In the genomic region with DNA sequence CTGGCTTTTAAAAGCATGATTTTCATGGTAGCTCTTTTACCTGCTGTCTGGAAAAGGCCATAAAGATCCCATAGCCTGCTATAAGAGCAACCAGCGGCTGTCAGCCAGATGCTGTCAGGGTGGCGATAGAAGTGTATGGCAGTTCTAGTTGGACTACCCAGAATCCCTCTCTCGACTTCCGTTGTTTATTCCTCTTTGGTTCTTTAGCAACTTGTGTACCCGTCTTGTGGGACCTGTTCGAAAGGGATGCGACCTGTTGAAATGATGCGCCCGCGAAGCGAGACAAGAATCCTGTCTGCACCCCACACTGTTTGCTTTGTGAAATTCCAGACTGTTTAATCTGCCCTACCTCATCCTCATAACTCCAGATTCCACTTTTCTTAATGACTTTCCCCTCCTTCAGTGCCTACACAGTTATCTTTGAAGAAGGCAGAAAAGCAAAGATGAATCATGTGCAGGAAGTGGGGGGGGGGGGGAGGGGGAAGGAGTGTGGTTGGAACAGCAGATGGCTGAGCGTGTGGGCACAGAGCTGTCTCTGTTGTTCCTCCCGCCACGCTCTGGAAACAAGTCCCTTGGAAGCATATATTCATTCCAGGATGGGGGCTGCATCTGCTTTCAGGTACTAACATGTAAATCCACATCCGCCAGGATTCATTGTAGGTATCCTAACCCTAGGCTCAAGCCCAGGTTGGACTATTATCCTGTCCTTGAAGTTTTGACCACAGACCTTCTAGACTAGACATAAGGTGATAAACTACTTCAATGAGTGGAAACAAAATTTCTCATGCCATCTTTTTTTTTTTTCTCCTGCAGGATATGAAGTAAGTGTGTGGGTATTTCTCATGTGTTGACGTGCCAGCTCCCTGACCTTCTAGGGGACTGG, we compare ENCODE assay signal across 8 mouse cellular contexts. TPM values are rescaled to one million over a fixed set of nuclear protein-coding genes. Genes with fewer than 3 reads are reported as not detected.
A peak's percentile ranks its signal among the peaks of the same experiment; 100 is the strongest.
DNase-seq lines count a peak whose midpoint lies in the region; ATAC-seq lines count a peak whose summit lies in the region.

No protein-coding gene starts in this region.

- intact Hi-C loops in gastrocnemius, postnatal 14 days (cut with DNase I; ENCODE audit: low total_unique reads), result no loop called here

- ATAC-seq in frontal cortex, adult (ENCODE audit: low TSS enrichment), result peak; percentile 89
- ATAC-seq in neutrophil, adult 5-6 weeks (ENCODE audit: extremely low read depth, insufficient number of reproducible peaks, low FRiP score, poor library complexity, severe bottlenecking), result peak; percentile 65

- DNase-seq in frontal cortex, postnatal 10 days (ENCODE audit: low spot score in 2 of 2), result no peak
- peak; percentile 96 for DNase-seq in 416B (ENCODE audit: low read depth)
- DNase-seq in brain, adult 2 months (ENCODE audit: low read depth, low spot score), result peak; percentile 89
- peak; percentile 36 to 37 for DNase-seq in layer of hippocampus, postnatal 36 days
- no peak for DNase-seq in gastrocnemius, postnatal 10 days
- DNase-seq in gastrocnemius, postnatal 14 days, result no peak

RNA-seq across cellular contexts. Expression of gene Dusp6, which starts 21.0 kb away (rescaled TPM):
- total RNA-seq in layer of hippocampus, postnatal 36 days (2021), result 10 to 100 TPM; 83.1 to 84.7 TPM
- 136 and 143 TPM in 2 replicates for total RNA-seq in neutrophil, adult 5-6 weeks (2017)
- 10 to 100 TPM; 30.9 to 39.0 TPM for total RNA-seq in gastrocnemius, postnatal 10 days (2021)
- 10 to 100 TPM; 26.7 to 27.7 TPM for total RNA-seq in gastrocnemius, postnatal 14 days (2021)

Comparison
In these comparisons a context has a peak if more than half of its experiments do, and no peak if none do; other contexts are left out.
1. DNase-seq: peak in 416B (single experiment), brain, adult 2 months (single experiment) and layer of hippocampus, postnatal 36 days (2 of 2); none in frontal cortex, postnatal 10 days (0 of 2), gastrocnemius, postnatal 10 days (single experiment) and gastrocnemius, postnatal 14 days (single experiment).